Mouse (Mus musculus) spleen, adult 2 months (tissue): Measurements from ENCODE around the gene Sp3. TPM values are rescaled to one million over a fixed set of nuclear protein-coding genes. Genes with fewer than 3 reads are reported as not detected.
A peak's percentile ranks its signal among the peaks of the same experiment; 100 is the strongest.

Experiments
- DNase-seq, 2 experiments: peaks; one replicate each; pipeline versions ENCODE4 v3.0.0 to v3.0.0-alpha.2; 2012 to 2021; ENCODE audit warnings: low spot score in 2 of 2, low read depth in 1 of 2
- H3K27ac ChIP-seq: fragments of 200-500 bp; 2 replicates; pipeline ENCODE4 v1.5.1; 2012; ENCODE audit warnings: low read length, inconsistent platforms; ENCODE audit not compliant: insufficient read depth
- H3K27me3 ChIP-seq: fragments of 200-500 bp; 2 replicates; pipeline ENCODE4 v1.6.1; 2012; ENCODE audit warnings: mild to moderate bottlenecking, moderate library complexity, low read length, inconsistent platforms; ENCODE audit not compliant: control insufficient read depth, insufficient read depth
- H3K36me3 ChIP-seq: fragments of 200-500 bp; 2 replicates; pipeline ENCODE4 v1.6.1; 2012; ENCODE audit warnings: mild to moderate bottlenecking, low read length, inconsistent platforms; ENCODE audit not compliant: control insufficient read depth, insufficient read depth
- H3K4me1 ChIP-seq: fragments of 200-500 bp; 2 replicates; pipeline ENCODE4 v1.6.1; 2011; ENCODE audit warnings: inconsistent platforms; ENCODE audit not compliant: control insufficient read depth, insufficient read depth, insufficient read length
- H3K4me3 ChIP-seq: fragments of 200-500 bp; 2 replicates; pipeline ENCODE4 v1.5.1; 2011; ENCODE audit warnings: mild to moderate bottlenecking, inconsistent platforms; ENCODE audit not compliant: insufficient read depth, insufficient read length; ENCODE audit errors: extremely low read depth
- CTCF ChIP-seq: fragments of 200-500 bp; IDR thresholded peaks from 2 replicates; pipeline ENCODE4 v1.5.1; 2011; ENCODE audit warnings: mild to moderate bottlenecking, inconsistent platforms; ENCODE audit not compliant: insufficient read depth, insufficient read length, insufficient replicate concordance; ENCODE audit errors: extremely low read depth
- POLR2A ChIP-seq: fragments of 200-500 bp; IDR thresholded peaks from 2 replicates; pipeline ENCODE4 v1.6.1; 2011; ENCODE audit warnings: low read depth, low read length, inconsistent platforms
- WGBS: fragments of 180-500 bp; shearing (Covaris S2); methylation state at CpG from one replicate; pipeline ENCODE4 v1.1.7; 2018; 5-methylcytosine and 5-hydroxymethylcytosine counted together
- polyA plus RNA-seq: library from polyadenylated mRNA; depleted of rRNA; stranded (reverse); fragments of >200 nt; gene quantifications from 2 replicates; pipeline ENCODE4 v1.2.3, GENCODE M21; 2012

Sp3 gene
- polyA plus RNA-seq, 1 experiment = 9.4 TPM

- Histone ChIP-seq H3K36me3 (no peaks in the 10 kb centered on the region; the same call in 1 of the 2 replicates), H3K27me3 (no peaks in the 10 kb centered on the region), H3K4me3 (no peak overlapping the region), H3K4me1 (no peaks in the 10 kb centered on the region; the same call in 1 of the 2 replicates), H3K27ac (no peak overlapping the region)
- 81% methylated on average over 7 of the region's 7 CpGs for WGBS
- no peak for TF ChIP-seq POLR2A
- TF ChIP-seq CTCF = no peak
- no peak for DNase-seq
Observed at GRCm38 (mm10) chr2:72982110-72982785, 2.0 kb upstream of the Sp3 start.

DNA sequence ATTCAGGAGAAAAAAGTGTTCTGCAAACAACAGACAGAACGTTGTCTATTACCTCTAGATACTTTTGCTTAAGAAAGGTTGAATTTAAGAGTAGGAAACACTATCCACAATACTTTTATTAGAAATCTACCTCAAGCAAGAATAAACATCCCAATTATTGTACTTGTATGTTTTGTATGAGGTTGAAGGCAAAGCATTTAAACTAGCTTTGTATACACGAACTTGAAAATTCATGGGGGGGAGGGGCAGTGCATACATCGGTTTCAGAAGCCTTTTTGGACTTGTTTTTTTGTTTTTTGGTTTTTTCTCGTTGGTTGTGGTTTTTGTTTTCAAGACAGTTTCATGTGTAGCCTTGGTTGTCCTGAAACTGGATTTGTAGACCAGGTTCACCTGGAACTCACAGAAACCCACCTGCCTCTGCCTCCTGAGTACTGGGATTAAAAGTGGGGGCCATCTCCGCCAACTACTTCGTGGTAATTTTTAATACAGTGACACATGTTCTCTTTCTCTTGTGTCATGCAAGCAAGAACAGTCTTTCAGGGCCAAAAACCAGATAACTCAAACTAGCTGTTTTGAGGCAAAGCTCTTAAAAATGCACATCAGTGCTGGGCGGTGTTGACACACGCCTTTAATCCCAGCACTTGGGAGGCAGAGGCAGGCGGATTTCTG lies 1.3 kb upstream of the Sp3 start:
- H3K27me3 ChIP-seq = no peaks in the 10 kb centered on the region
- TF ChIP-seq CTCF = no peak
- no peak for TF ChIP-seq POLR2A
- H3K36me3 ChIP-seq = no peaks in the 10 kb centered on the region; the same call in 1 of the 2 replicates
- H3K4me1 ChIP-seq = no peaks in the 10 kb centered on the region; the same call in 1 of the 2 replicates
- no peak for DNase-seq
- 57% methylated on average over 9 of the region's 9 CpGs for WGBS
- no peak overlapping the region for H3K4me3 ChIP-seq
- no peak overlapping the region for H3K27ac ChIP-seq

- peak overlapping the region; percentile 100 for H3K27ac ChIP-seq
- peak overlapping the region; percentile 92 for H3K4me3 ChIP-seq
- WGBS = 2% methylated on average over 3 of the region's 3 CpGs
- H3K36me3 ChIP-seq = no peaks in the 10 kb centered on the region; the same call in none of the 2 replicates
- no peak for DNase-seq
- no peak for TF ChIP-seq CTCF
- TF ChIP-seq POLR2A = no peak
- no peaks in the 10 kb centered on the region for H3K27me3 ChIP-seq
- H3K4me1 ChIP-seq = peaks cover 3% of the 10 kb centered on the region
Observed at GRCm38 (mm10) chr2:72981075-72981420, 802 bp upstream of the Sp3 start.

- TF ChIP-seq CTCF (no peak), POLR2A (no peak)
- Histone ChIP-seq H3K4me1 (peaks cover 7% of the 10 kb centered on the region), H3K4me3 (peak overlapping the region; percentile 100), H3K27ac (peak overlapping the region; percentile 100), H3K27me3 (no peaks in the 10 kb centered on the region), H3K36me3 (peaks cover 2% of the 10 kb centered on the region)
- under 1% methylated on average over 20 of the region's 54 CpGs for WGBS
- DNase-seq = peak; percentile 63 to 86
Observed at GRCm38 (mm10) chr2:72979659-72980071, 581 bp downstream of the Sp3 start.

DNA sequence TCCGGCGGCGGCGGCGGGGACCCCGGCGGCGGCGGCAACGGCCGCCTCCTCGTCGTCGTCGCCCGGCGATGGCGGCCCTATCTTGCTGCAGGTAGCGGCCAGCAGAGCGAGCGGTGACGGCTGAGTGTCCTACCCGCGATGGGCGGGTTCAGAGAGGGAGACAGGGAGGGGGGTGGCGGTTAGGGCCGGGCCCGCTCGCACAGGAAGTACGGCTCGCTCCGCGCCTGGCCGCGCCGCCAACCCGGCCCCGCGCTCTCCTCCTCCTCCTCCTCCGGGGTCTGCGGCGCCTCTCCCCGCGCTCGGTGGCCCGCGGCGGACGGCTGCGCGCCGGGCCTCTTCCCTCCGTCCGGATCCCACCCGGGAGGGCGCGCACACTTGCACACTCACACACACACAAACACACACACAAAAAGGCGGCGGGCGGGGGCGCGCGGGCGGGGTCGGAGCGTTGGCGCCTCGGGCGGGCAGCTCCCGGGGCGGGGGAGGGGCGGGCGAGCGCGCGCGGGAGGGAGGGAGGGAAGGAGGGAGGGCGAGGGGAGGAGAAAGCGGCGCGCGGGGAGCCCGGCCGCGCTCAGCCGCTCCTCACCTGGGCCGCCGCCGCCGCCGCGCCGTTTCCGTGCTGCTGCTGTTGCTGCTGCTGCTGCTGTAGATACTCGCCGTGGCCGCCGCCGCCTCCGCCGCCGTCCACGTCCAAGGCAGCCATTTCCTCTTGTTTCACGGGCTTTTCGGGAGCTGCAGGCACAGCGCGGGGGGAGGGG lies 1.2 kb downstream of the Sp3 start:
- peak overlapping the region; percentile 100 for H3K4me3 ChIP-seq
- peak; percentile 84 to 91 for DNase-seq
- under 1% methylated on average over 46 of the region's 107 CpGs for WGBS
- peaks cover 2% of the 10 kb centered on the region for H3K36me3 ChIP-seq
- TF ChIP-seq CTCF = no peak
- TF ChIP-seq POLR2A = peak; percentile 45
- peak overlapping the region; percentile 100 for H3K27ac ChIP-seq
- no peaks in the 10 kb centered on the region for H3K27me3 ChIP-seq
- H3K4me1 ChIP-seq = peaks cover 8% of the 10 kb centered on the region

DNA sequence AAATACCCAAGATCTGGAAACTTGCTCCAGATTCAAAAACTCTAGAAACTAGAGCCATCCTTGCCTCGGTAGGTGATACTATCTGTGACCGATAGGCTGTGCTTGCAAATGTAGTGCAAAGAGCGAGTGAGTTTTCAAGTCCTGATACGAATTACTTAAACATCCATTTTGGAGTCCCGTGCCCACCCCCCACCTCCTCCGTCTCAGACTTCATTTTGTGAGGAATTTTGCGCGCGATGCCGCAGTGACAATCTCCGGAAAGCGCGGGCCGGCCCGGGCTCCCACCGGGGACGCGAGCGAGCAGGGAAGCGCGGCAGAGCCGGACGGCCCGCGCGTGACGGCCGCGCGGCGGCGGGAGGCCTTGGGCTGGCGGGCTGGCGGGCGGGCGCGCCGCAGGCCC lies 1.8 kb downstream of the Sp3 start:
- Histone ChIP-seq H3K4me3 (peak overlapping the region; percentile 100), H3K27ac (peak overlapping the region; percentile 100), H3K27me3 (no peaks in the 10 kb centered on the region), H3K36me3 (peaks cover 2% of the 10 kb centered on the region), H3K4me1 (peaks cover 8% of the 10 kb centered on the region)
- 4% methylated on average over 38 of the region's 38 CpGs for WGBS
- DNase-seq = peak; percentile 51 to 79
- TF ChIP-seq CTCF (peak; percentile 7; the same call in 1 of the 2 replicates), POLR2A (no peak)
